Mouse (Mus musculus) layer of hippocampus, adult 9-11 months (tissue): Measurements from ENCODE around the gene Plpp6.
"Not testable (repeated sequence)": the region's sequence is repeated elsewhere in the genome, so short reads cannot be mapped to it uniquely, and the experiment has no call there.

ENCODE experiments used
- DNase-seq: peaks from one replicate; pipeline ENCODE4 v3.0.0; 2022

Gene Plpp6

DNA sequence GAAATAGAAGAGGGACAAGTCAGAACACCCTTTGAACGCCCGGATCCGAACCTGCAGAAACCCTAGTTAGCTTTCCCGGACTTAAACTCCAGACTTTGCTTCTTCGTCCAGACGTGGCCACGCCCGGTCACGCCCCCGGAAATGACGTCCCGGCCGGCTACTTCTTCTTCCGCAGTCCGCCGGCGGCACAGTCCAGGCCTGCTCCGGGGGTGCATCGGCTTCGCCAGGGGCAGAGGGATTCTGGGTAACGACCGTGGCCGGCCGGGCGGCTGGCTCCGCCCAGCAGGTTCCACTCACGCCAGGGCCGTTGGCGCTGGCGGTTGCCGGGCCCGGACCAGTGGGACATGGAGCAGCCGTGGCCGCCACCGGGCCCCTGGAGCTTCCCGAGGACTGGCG lies 26.4 kb downstream of the Plpp6 start, which contains the start of gene Cdc37l1:
TSS of gene Cdc37l1 (plus strand) at position 159 of the 396 bp plus-strand sequence.
- DNase-seq, result peak; percentile 97

GRCm38 (mm10) chr19:28990590-28991221 lies 27.0 kb downstream of the Plpp6 start:
- peak; percentile 45 for DNase-seq

DNA sequence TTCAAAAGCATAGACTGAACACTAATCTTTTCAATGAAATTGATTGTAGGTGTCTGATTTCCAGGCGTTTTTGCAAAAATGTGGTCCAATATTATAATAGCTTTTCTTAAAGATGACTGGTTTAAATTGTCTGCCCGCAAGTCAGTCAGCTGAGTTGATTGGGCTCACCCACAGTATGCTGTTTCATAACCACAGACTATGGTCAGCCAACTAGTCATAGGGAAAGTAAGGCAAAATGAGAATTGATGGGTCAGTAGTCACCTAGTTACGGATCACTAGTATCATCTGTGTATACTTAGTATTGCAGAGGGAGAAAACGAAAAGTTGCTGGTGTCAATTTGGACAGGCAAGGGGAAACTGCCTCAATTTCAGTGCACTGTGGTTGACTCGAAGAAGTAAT lies 27.6 kb downstream of the Plpp6 start:
- DNase-seq, result no peak

- peak; percentile 80 for DNase-seq
Measured at GRCm38 (mm10) chr19:28994870-28995269, 31.1 kb downstream of the Plpp6 start.

GRCm38 (mm10) chr19:28995366-28995765 lies 31.6 kb downstream of the Plpp6 start:
- no peak for DNase-seq

DNA sequence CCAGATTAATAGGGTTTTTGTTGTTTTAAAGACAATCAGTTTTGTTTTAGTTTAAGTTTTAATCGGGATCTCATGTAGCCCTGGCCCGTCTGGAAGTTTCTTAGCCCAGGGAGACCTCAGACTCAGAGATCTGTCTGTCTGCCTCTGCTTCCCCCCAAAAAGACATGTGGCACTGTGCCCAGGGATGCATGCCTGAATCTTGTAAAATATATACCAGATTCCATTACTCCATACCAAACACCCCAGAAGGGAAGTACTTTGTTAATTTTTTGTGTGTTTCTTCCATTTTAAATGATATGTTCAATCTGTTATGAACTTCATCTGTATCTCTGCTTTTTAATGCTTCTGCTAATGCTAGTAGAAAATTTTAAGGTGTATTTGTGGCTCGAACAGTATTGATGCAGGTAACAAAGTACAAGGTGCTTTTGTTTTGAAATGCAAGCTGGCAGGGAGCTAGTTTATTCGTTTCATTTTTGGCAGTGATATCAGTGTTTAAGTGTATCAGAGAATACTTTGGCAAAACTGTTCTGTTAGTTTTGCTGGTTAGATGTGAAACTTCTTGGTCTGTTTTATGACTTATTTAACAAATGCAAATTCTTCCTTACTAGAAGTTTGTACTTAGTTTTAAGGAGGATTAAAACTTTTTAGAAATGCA lies 34.4 kb downstream of the Plpp6 start:
- DNase-seq, result no peak

DNA sequence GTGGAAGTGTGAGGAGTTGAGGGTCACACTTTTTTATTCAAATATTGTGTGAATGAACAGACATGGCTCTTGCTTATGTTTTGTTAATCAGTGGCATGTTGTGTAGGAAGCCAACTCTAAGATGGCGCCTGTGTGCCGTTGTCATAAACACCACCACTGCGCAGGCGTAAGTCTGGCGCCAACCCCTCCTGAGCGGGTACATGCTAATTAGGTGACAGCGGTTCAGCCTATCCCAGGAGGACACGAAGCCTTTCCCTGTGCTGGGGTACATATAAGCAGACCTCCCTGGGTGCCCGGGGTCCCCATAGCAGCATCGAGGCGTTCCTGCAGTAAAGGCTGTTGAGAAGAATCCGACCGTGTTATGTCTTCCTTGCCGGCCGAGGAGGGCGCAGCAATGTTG lies 36.6 kb downstream of the Plpp6 start:
- DNase-seq, result not testable (repeated sequence)

- DNase-seq, result no peak
Measured at GRCm38 (mm10) chr19:29008069-29008706, 44.4 kb downstream of the Plpp6 start.

DNA sequence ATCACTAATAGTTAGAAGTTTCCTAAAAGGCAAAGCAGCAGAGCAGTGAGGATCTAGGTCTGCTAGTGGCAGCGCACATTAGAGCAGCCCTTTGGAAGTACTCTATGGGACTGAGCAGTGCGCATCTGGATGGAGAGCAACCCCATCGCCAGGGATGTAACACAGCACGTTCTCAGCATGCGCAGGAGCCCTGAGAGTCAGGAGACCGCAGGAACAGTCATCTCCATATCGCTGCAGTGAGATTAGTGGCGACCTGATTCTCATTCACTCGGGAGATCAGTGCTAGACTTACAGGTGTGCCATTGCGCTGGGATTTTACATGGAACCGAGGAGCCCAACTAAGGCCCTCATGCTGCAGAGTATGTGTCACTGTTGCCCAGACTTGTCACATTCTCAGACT lies 45.3 kb downstream of the Plpp6 start:
- DNase-seq, result no peak

- DNase-seq, result peak; percentile 44
Measured at GRCm38 (mm10) chr19:29011355-29011990, 47.7 kb downstream of the Plpp6 start.

DNA sequence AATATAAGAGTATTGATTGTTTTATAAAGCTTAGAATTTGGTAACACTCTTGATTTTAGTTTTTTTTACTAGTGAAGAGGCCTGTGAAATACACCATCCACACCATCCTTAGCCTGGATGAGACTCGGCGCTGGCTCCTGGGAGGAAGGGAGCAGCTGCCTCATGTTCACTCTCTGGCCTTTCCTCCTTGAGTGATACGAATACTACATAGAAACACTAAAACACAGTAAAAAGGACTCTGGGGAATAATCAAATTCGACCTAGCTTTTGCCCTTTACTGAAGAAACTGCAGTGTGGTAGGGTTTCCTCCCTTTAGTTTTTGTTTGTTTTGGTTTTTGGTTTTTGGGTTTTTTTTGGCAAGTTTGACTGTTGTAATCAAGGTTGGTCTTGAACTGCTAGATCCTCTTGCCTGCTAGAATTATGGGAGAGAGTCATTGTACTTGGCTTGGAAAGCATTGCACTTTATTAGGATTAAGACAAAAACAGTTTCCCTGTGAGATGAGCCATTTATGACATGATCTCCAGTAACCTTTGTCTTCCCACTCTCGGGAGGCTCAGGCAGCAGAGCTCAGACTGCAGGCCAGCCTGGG lies 50.8 kb downstream of the Plpp6 start:
- DNase-seq, result no peak

GRCm38 (mm10) chr19:29015410-29016203 lies 51.9 kb downstream of the Plpp6 start:
- no peak for DNase-seq

GRCm38 (mm10) chr19:29016204-29016765 lies 52.5 kb downstream of the Plpp6 start:
- DNase-seq, result no peak
